Mouse (Mus musculus) splenic B cell, adult 2 months (primary cell): ENCODE data around the gene Majin.

Experiments used
- DNase-seq: peaks from one replicate; pipeline ENCODE4 v3.0.0-alpha.2; 2011; ENCODE audit warnings: low read depth, low spot score
- H3K27me3 ChIP-seq: 2 replicates; pipeline ENCODE4 v1.6.1; 2012; ENCODE audit warnings: mild to moderate bottlenecking, low read length, moderate library complexity, mixed read lengths; ENCODE audit not compliant: control insufficient read depth, poor library complexity, insufficient read depth, severe bottlenecking
- H3K36me3 ChIP-seq: 2 replicates; pipeline ENCODE4 v1.6.1; 2012; ENCODE audit warnings: mild to moderate bottlenecking, low read length, moderate library complexity, mixed read lengths; ENCODE audit not compliant: control insufficient read depth, poor library complexity, insufficient read depth, severe bottlenecking

The Majin gene

DNA sequence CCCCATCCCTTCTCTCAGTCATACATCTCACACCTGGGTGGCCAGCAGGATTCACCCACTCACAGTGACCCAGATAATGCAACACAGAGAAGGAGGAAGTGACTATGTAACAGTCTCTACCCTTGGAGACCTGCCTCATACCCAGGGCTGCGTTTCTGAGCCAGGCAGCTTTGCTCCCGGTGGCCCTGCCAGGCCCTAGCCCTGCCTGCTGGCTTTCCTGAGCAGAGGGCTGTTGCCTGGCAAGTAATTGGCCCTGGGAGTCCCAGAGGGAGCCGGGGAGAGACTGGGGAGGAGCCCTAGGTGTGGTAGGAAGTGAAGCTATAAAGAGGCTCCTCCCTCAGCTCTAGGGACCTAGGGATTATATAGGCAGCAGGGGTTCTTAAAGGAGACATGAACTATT is 1.7 kb upstream of the Majin start:
- DNase-seq, result peak; percentile 10

GRCm38 (mm10) chr19:6204265-6204664 is 20.1 kb downstream of the Majin start:
- DNase-seq, result no peak
- H3K27me3 ChIP-seq, result no peaks in the 10 kb centered on the region
- no peaks in the 10 kb centered on the region for H3K36me3 ChIP-seq

More for the DNA sequence above, 1.7 kb upstream of the Majin start:
- H3K36me3 ChIP-seq, result no peaks in the 10 kb centered on the region
- H3K27me3 ChIP-seq, result no peaks in the 10 kb centered on the region

DNA sequence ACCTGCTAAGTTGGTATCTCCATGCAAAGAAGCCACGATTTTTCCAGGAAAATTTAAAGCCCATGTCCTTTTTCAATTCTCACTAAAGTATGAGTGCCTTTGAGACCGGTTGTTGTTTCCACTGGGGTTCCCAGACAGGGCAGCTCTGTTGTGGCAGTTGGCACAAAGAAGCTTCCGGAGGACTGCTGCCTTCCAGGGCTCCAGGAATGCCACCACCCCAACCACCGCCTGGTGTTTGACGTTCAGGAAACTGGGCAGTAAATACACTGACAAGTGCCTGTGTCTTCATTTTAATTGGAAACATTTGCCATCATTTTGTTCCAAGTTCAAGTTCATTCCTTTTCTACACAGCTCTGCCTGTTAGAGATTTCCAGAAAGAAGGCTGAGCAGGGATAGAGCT is 22.5 kb downstream of the Majin start:
- H3K36me3 ChIP-seq, result no peaks in the 10 kb centered on the region
- H3K27me3 ChIP-seq, result no peaks in the 10 kb centered on the region
- DNase-seq, result no peak

DNA sequence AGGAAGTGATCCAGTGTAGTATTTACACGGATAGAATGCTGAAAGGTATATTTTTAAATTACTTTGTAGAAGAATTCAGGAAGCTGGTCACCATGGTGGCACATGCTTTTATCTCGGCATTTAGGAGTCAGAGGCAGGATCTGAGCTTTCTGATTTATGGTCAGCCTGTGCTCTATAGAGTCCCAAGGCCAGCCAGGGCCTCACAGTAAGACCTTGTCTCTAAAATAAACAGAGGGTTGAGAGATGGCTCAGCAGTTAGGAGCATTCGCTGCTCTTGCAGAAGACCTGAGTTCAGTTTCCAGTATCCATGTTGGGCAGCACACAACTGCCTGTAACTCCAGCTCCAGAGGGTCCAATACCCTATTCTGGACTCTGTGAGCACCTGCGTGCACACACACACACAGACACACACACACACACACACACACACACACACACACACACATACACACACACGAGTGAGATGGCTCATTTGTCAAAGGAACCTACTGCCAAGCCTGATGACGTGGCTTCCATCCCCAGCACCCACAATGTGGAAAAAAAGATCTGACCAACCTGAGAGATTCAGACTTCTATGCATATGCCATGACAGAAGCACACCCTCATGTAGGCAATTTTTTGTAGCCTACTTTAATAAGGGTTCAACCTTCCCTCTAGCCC is 32.0 kb downstream of the Majin start:
- Histone ChIP-seq H3K36me3 (no peaks in the 10 kb centered on the region), H3K27me3 (no peaks in the 10 kb centered on the region)
- no peak for DNase-seq

- H3K27me3 ChIP-seq, result no peaks in the 10 kb centered on the region
- H3K36me3 ChIP-seq, result no peaks in the 10 kb centered on the region
- DNase-seq, result no peak
These were observed 34.4 kb downstream of the Majin start for GRCm38 (mm10) chr19:6218606-6219005.

DNA sequence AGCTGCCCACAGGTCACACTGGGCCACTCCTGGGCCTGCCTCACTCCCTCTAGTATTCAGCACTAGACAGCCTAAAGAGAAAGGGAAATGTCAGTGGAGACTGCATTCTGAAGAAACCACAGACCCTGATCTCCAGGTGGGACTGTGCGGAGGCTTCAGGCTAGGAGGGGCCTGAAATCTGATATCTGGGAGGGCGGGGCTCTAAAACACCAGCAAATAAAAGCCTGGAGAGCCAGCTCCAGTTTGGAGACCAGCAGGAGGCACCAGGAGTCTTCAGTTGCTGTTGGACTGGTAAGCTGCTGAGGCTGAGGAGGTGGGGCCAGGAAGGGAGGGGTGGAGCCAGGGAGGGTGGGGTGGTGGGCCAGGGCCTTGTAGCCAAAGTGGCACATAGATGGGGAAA is 41.9 kb downstream of the Majin start, which contains the start of gene Gpha2:
Gene Gpha2 (plus strand): TSS at position 246 of the 400 bp plus-strand sequence.
- peaks cover 5% of the 10 kb centered on the region; the same call in 1 of the 2 replicates for H3K36me3 ChIP-seq
- no peaks in the 10 kb centered on the region for H3K27me3 ChIP-seq
- DNase-seq, result no peak

GRCm38 (mm10) chr19:6226763-6227162 is 42.6 kb downstream of the Majin start:
- Histone ChIP-seq H3K27me3 (no peaks in the 10 kb centered on the region), H3K36me3 (peaks cover 5% of the 10 kb centered on the region; the same call in 1 of the 2 replicates)
- DNase-seq, result no peak

- H3K27me3 ChIP-seq, result no peaks in the 10 kb centered on the region
- H3K36me3 ChIP-seq, result peaks cover 5% of the 10 kb centered on the region; the same call in 1 of the 2 replicates
- DNase-seq, result no peak
These were observed 43.7 kb downstream of the Majin start for GRCm38 (mm10) chr19:6227864-6228263.

GRCm38 (mm10) chr19:6230411-6230810 is 46.2 kb downstream of the Majin start:
- H3K36me3 ChIP-seq, result peaks cover 5% of the 10 kb centered on the region; the same call in 1 of the 2 replicates
- no peak for DNase-seq
- no peaks in the 10 kb centered on the region for H3K27me3 ChIP-seq

GRCm38 (mm10) chr19:6231036-6231435 is 46.8 kb downstream of the Majin start:
- no peaks in the 10 kb centered on the region for H3K27me3 ChIP-seq
- DNase-seq, result no peak

GRCm38 (mm10) chr19:6233647-6234046 is 49.5 kb downstream of the Majin start:
- no peak for DNase-seq
- peaks cover 5% of the 10 kb centered on the region; the same call in 1 of the 2 replicates for H3K36me3 ChIP-seq
- H3K27me3 ChIP-seq, result no peaks in the 10 kb centered on the region

More at GRCm38 (mm10) chr19:6231036-6231435, 46.8 kb downstream of the Majin start:
- H3K36me3 ChIP-seq, result peaks cover 5% of the 10 kb centered on the region; the same call in 1 of the 2 replicates

GRCm38 (mm10) chr19:6234337-6235083 is 50.3 kb downstream of the Majin start:
- H3K36me3 ChIP-seq, result peaks cover 5% of the 10 kb centered on the region; the same call in 1 of the 2 replicates

DNA sequence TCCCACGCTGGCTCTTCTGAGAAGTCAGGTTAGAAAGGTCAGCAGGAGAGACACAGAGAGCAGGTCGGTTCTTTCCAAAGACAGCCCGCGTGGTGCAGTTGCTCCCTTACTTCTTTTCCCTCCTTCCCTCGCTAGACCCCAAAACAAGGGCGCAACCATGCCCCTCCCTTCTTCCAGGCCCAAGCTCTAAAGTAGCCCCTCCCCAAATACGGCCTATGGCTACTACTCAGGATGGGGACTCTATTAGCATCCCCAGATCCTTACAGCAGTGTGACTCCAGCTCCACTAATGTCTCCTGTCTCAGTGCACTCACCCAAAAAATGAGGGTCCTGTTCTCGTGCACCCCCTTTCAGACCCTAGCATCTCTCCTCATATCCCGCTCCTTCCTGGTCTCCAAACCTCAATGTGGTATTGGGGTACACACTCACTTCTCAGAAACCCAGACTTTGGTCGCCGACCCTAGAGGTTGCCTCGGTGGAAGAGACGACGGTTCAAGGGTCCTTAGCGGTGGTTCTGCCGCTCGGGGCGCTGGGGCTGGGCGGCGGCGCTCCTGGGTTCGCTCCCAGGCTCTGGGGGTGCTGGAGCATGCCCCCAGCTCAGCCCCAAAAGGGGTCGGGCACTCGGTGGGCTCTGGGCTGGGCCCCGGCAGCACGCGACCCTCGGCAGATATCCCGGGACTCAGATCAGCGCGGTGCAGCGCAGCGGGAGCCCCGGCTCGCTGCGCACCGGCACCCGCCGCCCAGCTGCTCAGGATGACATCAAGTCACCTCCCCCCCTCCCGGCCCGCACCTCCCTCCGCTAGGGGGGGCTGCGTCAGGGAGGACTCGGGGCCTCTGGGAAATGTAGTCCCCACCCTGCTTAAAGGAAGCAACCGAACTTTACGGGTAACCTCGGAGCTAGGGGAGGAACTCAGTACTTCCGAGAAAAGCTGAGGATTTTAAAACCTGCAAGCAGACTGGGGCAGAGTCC is 51.2 kb downstream of the Majin start, which contains the start of gene Ppp2r5b:
Gene Ppp2r5b (minus strand): TSS at position 789 of the 969 bp plus-strand sequence.
- peak; percentile 95 for DNase-seq
- Histone ChIP-seq H3K27me3 (no peaks in the 10 kb centered on the region), H3K36me3 (peaks cover under 1% of the 10 kb centered on the region; the same call in 1 of the 2 replicates)

More at GRCm38 (mm10) chr19:6234337-6235083, 50.3 kb downstream of the Majin start:
- no peak for DNase-seq
- H3K27me3 ChIP-seq, result no peaks in the 10 kb centered on the region

- Histone ChIP-seq H3K36me3 (no peaks in the 10 kb centered on the region), H3K27me3 (no peaks in the 10 kb centered on the region)
- DNase-seq, result peak; percentile 89
These were observed 51.9 kb downstream of the Majin start for GRCm38 (mm10) chr19:6236053-6236441.
